Mouse (Mus musculus) embryonic facial prominence, embryonic 15.5 days (tissue): Measurements from ENCODE around the gene Cbx7. TPM values are rescaled to one million over a fixed set of nuclear protein-coding genes. Genes with fewer than 3 reads are reported as not detected.

Experiments
- ATAC-seq: fragments of 200-750 bp; cut with Nextera tagmentation; 2 replicates; pipeline ENCODE4 v1.8.0; 2017; ENCODE audit warnings: low read depth, moderate TSS enrichment; ENCODE audit not compliant: insufficient number of reproducible peaks, low FRiP score, low TSS enrichment
- H3K27ac ChIP-seq: fragments of 300-500 bp; sonication (generic); replicated peaks from 2 replicates; pipeline ENCODE4 v1.5.1; 2015; ENCODE audit warnings: mild to moderate bottlenecking, inconsistent platforms
- H3K27me3 ChIP-seq: fragments of 300-500 bp; sonication (generic); 2 replicates; pipeline ENCODE4 v1.6.1; 2015; ENCODE audit warnings: inconsistent platforms
- H3K36me3 ChIP-seq: fragments of 300-500 bp; sonication (generic); 2 replicates; pipeline ENCODE4 v1.6.1; 2015; ENCODE audit warnings: mild to moderate bottlenecking, inconsistent platforms
- H3K4me1 ChIP-seq: fragments of 300-500 bp; sonication (generic); 2 replicates; pipeline ENCODE4 v1.6.1; 2015; ENCODE audit warnings: inconsistent platforms
- H3K4me2 ChIP-seq: fragments of 300-500 bp; sonication (generic); replicated peaks from 2 replicates; pipeline ENCODE4 v1.6.1; 2015; ENCODE audit warnings: mild to moderate bottlenecking, inconsistent platforms
- H3K4me3 ChIP-seq: fragments of 300-500 bp; sonication (generic); replicated peaks from 2 replicates; pipeline ENCODE4 v1.5.1; 2015; ENCODE audit warnings: mild to moderate bottlenecking, inconsistent platforms
- H3K9ac ChIP-seq: fragments of 300-500 bp; sonication (generic); 2 replicates; pipeline ENCODE4 v1.6.1; 2015; ENCODE audit warnings: inconsistent platforms
- H3K9me3 ChIP-seq: fragments of 300-500 bp; sonication (generic); replicated peaks from 2 replicates; pipeline ENCODE4 v1.6.1; 2016; ENCODE audit warnings: inconsistent platforms
- WGBS: fragments of 180-500 bp; shearing (Covaris S2); methylation state at CpG from one replicate; pipeline ENCODE4 v1.1.7; 2015; 5-methylcytosine and 5-hydroxymethylcytosine counted together
- polyA plus RNA-seq: library from polyadenylated mRNA; unstranded; fragments of >200 nt; fragmentation: Nextera tagmentation; extraction: Ambion mirVana; gene quantifications from 2 replicates; pipeline ENCODE4 v1.2.1, GENCODE M21; 2015

The Cbx7 gene
- polyA plus RNA-seq, 1 experiment from 2014 or later, result 4.6 TPM

- H3K4me3 ChIP-seq, result peak overlapping the region; percentile 55
- H3K9me3 ChIP-seq, result no peaks in the 10 kb centered on the region
- H3K27me3 ChIP-seq, result peaks cover 75% of the 10 kb centered on the region
- H3K36me3 ChIP-seq, result no peaks in the 10 kb centered on the region
- 1% methylated on average over 51 of the region's 56 CpGs for WGBS
- H3K4me2 ChIP-seq, result peak overlapping the region; percentile 99
- H3K9ac ChIP-seq, result peak overlapping the region; percentile 44
- H3K27ac ChIP-seq, result peak overlapping the region; percentile 52; the same call in 1 of the 2 replicates
- peaks cover 36% of the 10 kb centered on the region for H3K4me1 ChIP-seq
- peak; percentile 13; the same call in 1 of the 2 replicates for ATAC-seq
Observed at GRCm38 (mm10) chr15:80011778-80012526, 41.0 kb upstream of the Cbx7 start.

GRCm38 (mm10) chr15:80011194-80011593, 40.3 kb upstream of the Cbx7 start:
- H3K27ac ChIP-seq, result no peak overlapping the region
- H3K4me3 ChIP-seq, result peak overlapping the region; percentile 55; the same call in 1 of the 2 replicates
- WGBS, result 37% methylated on average over 6 of the region's 6 CpGs
- no peak for ATAC-seq
- no peak overlapping the region for H3K9ac ChIP-seq
- no peaks in the 10 kb centered on the region for H3K36me3 ChIP-seq
- peaks cover 36% of the 10 kb centered on the region for H3K4me1 ChIP-seq
- H3K9me3 ChIP-seq, result no peaks in the 10 kb centered on the region
- H3K4me2 ChIP-seq, result peak overlapping the region; percentile 99; the same call in 1 of the 2 replicates
- H3K27me3 ChIP-seq, result peaks cover 67% of the 10 kb centered on the region

GRCm38 (mm10) chr15:80010182-80010558, 39.3 kb upstream of the Cbx7 start:
- H3K27me3 ChIP-seq, result peaks cover 57% of the 10 kb centered on the region

GRCm38 (mm10) chr15:80009421-80010181, 38.7 kb upstream of the Cbx7 start:
- Histone ChIP-seq H3K4me3 (no peak overlapping the region), H3K9ac (no peak overlapping the region), H3K27me3 (peaks cover 51% of the 10 kb centered on the region), H3K36me3 (no peaks in the 10 kb centered on the region), H3K27ac (no peak overlapping the region; the same call in 1 of the 2 replicates), H3K4me1 (peaks cover 40% of the 10 kb centered on the region), H3K9me3 (no peaks in the 10 kb centered on the region), H3K4me2 (no peak overlapping the region)
- 42% methylated on average over 12 of the region's 12 CpGs for WGBS
- no peak for ATAC-seq

More at GRCm38 (mm10) chr15:80010182-80010558, 39.3 kb upstream of the Cbx7 start:
- Histone ChIP-seq H3K4me2 (no peak overlapping the region), H3K27ac (peak overlapping the region; percentile 29; the same call in 1 of the 2 replicates), H3K9me3 (no peaks in the 10 kb centered on the region), H3K36me3 (no peaks in the 10 kb centered on the region), H3K9ac (no peak overlapping the region), H3K4me1 (peaks cover 42% of the 10 kb centered on the region), H3K4me3 (no peak overlapping the region)
- 37% methylated on average over 7 of the region's 7 CpGs for WGBS
- ATAC-seq, result no peak

GRCm38 (mm10) chr15:80008461-80008860, 37.5 kb upstream of the Cbx7 start:
- no peak for ATAC-seq
- H3K27me3 ChIP-seq, result peaks cover 40% of the 10 kb centered on the region
- WGBS, result 80% methylated on average over 6 of the region's 6 CpGs
- no peak overlapping the region for H3K9ac ChIP-seq
- H3K4me1 ChIP-seq, result peaks cover 29% of the 10 kb centered on the region
- no peaks in the 10 kb centered on the region for H3K9me3 ChIP-seq
- H3K4me3 ChIP-seq, result no peak overlapping the region
- no peak overlapping the region for H3K27ac ChIP-seq
- no peak overlapping the region for H3K4me2 ChIP-seq
- no peaks in the 10 kb centered on the region for H3K36me3 ChIP-seq

- no peak for ATAC-seq
- H3K27ac ChIP-seq, result peak overlapping the region; percentile 4; the same call in 1 of the 2 replicates
- peaks cover 17% of the 10 kb centered on the region for H3K27me3 ChIP-seq
- WGBS, result 66% methylated on average over 7 of the region's 7 CpGs
- no peaks in the 10 kb centered on the region for H3K9me3 ChIP-seq
- no peak overlapping the region for H3K9ac ChIP-seq
- no peaks in the 10 kb centered on the region for H3K36me3 ChIP-seq
- peaks cover 9% of the 10 kb centered on the region for H3K4me1 ChIP-seq
- no peak overlapping the region for H3K4me2 ChIP-seq
- H3K4me3 ChIP-seq, result no peak overlapping the region
Observed at GRCm38 (mm10) chr15:80006156-80006555, 35.2 kb upstream of the Cbx7 start.

- ATAC-seq, result no peak
- H3K27ac ChIP-seq, result 0 out of 2 replicates have a peak overlapping the region, but pooled peaks have one; percentile 49
- no peaks in the 10 kb centered on the region for H3K36me3 ChIP-seq
- H3K27me3 ChIP-seq, result 0 out of 2 replicates have a peak, but pooled peaks cover 10% of the 10 kb centered on the region
- H3K9me3 ChIP-seq, result no peaks in the 10 kb centered on the region
- no peak overlapping the region for H3K4me2 ChIP-seq
- H3K4me1 ChIP-seq, result peaks cover 9% of the 10 kb centered on the region
- no peak overlapping the region for H3K9ac ChIP-seq
- whole genome bisulfite sequencing, result 74% methylated on average over 10 of the region's 10 CpGs
- H3K4me3 ChIP-seq, result no peak overlapping the region
Observed at GRCm38 (mm10) chr15:80005436-80005835, 34.5 kb upstream of the Cbx7 start.

- H3K4me2 ChIP-seq, result no peak overlapping the region
- no peak overlapping the region for H3K4me3 ChIP-seq
- H3K9me3 ChIP-seq, result no peaks in the 10 kb centered on the region
- no peaks in the 10 kb centered on the region for H3K36me3 ChIP-seq
- peak; percentile 21; the same call in 1 of the 2 replicates for ATAC-seq
- H3K9ac ChIP-seq, result no peak overlapping the region
- H3K27me3 ChIP-seq, result 0 out of 2 replicates have a peak, but pooled peaks cover 8% of the 10 kb centered on the region
- 33% methylated on average over 14 of the region's 14 CpGs for WGBS
- peaks cover 9% of the 10 kb centered on the region for H3K4me1 ChIP-seq
- 0 out of 2 replicates have a peak overlapping the region, but pooled peaks have one; percentile 49 for H3K27ac ChIP-seq
Observed at GRCm38 (mm10) chr15:80004644-80005340, 33.9 kb upstream of the Cbx7 start.

- Histone ChIP-seq H3K9me3 (no peaks in the 10 kb centered on the region), H3K27ac (no peak overlapping the region), H3K4me2 (no peak overlapping the region), H3K4me1 (peaks cover 9% of the 10 kb centered on the region), H3K27me3 (no peaks in the 10 kb centered on the region), H3K9ac (no peak overlapping the region), H3K4me3 (no peak overlapping the region), H3K36me3 (no peaks in the 10 kb centered on the region)
- 36% methylated on average over 2 of the region's 2 CpGs for WGBS
- no peak for ATAC-seq
Observed at GRCm38 (mm10) chr15:80003581-80003980, 32.7 kb upstream of the Cbx7 start.

GRCm38 (mm10) chr15:80001601-80002000, 30.7 kb upstream of the Cbx7 start:
- no peaks in the 10 kb centered on the region for H3K9me3 ChIP-seq
- 92% methylated on average over 23 of the region's 23 CpGs for WGBS
- ATAC-seq, result no peak

GRCm38 (mm10) chr15:80000694-80001093, 29.8 kb upstream of the Cbx7 start:
- Histone ChIP-seq H3K4me2 (no peak overlapping the region), H3K36me3 (no peaks in the 10 kb centered on the region), H3K4me3 (no peak overlapping the region), H3K27ac (no peak overlapping the region), H3K9ac (no peak overlapping the region), H3K4me1 (peaks cover 9% of the 10 kb centered on the region), H3K27me3 (no peaks in the 10 kb centered on the region), H3K9me3 (no peaks in the 10 kb centered on the region)
- ATAC-seq, result no peak
- WGBS, result 54% methylated on average over 8 of the region's 8 CpGs

More at GRCm38 (mm10) chr15:80001601-80002000, 30.7 kb upstream of the Cbx7 start:
- Histone ChIP-seq H3K27ac (no peak overlapping the region), H3K36me3 (no peaks in the 10 kb centered on the region), H3K4me3 (no peak overlapping the region), H3K9ac (no peak overlapping the region), H3K4me2 (no peak overlapping the region), H3K27me3 (no peaks in the 10 kb centered on the region), H3K4me1 (peaks cover 9% of the 10 kb centered on the region)
